Mouse (Mus musculus) liver, adult 2 months (tissue): ENCODE data around the gene Zfp128. TPM values are rescaled to one million over a fixed set of nuclear protein-coding genes. Genes with fewer than 3 reads are reported as not detected.
"Not testable (repeated sequence)": the region's sequence is repeated elsewhere in the genome, so short reads cannot be mapped to it uniquely, and the experiment has no call there.

Experiments used
- DNase-seq: peaks from one replicate; pipeline ENCODE4 v3.0.0-alpha.2; 2011; ENCODE audit warnings: low read depth, low spot score; ENCODE audit errors: extremely low read depth
- H3K27ac ChIP-seq: fragments of 200-500 bp; replicated peaks from 2 replicates; pipeline ENCODE4 v1.5.1; 2012; ENCODE audit warnings: low read depth, mild to moderate bottlenecking, control low read depth, inconsistent platforms, low read length; ENCODE audit not compliant: insufficient read depth
- H3K27me3 ChIP-seq: fragments of 200-500 bp; 2 replicates; pipeline ENCODE4 v1.6.1; 2012; ENCODE audit warnings: mild to moderate bottlenecking, moderate library complexity, low read length, inconsistent platforms; ENCODE audit not compliant: control insufficient read depth, insufficient read depth
- H3K36me3 ChIP-seq: fragments of 200-500 bp; 2 replicates; pipeline ENCODE4 v1.6.1; 2012; ENCODE audit warnings: low read length, inconsistent platforms; ENCODE audit not compliant: control insufficient read depth, insufficient read depth
- H3K4me1 ChIP-seq: fragments of 200-500 bp; 2 replicates; pipeline ENCODE4 v1.6.1; 2011; ENCODE audit warnings: low read length; ENCODE audit not compliant: control insufficient read depth, insufficient read depth
- H3K4me3 ChIP-seq: fragments of 200-500 bp; 2 replicates; pipeline ENCODE4 v1.5.1; 2011; ENCODE audit warnings: low read depth, mild to moderate bottlenecking, control low read depth, low read length, moderate library complexity; ENCODE audit not compliant: insufficient read depth
- H3K79me2 ChIP-seq: fragments of 200-500 bp; 2 replicates; pipeline ENCODE4 v1.6.1; 2012; ENCODE audit warnings: inconsistent platforms, mild to moderate bottlenecking, low read length, moderate library complexity; ENCODE audit not compliant: control insufficient read depth, insufficient read depth
- H3K9ac ChIP-seq: fragments of 200-500 bp; 2 replicates; pipeline ENCODE4 v1.6.1; 2012; ENCODE audit warnings: low read depth, mild to moderate bottlenecking, control low read depth, inconsistent platforms, low read length
- CTCF ChIP-seq: fragments of 200-500 bp; IDR thresholded peaks from 2 replicates; pipeline ENCODE4 v1.5.1; 2011; ENCODE audit warnings: low read depth, low read length, control low read depth
- POLR2A ChIP-seq: fragments of 200-500 bp; IDR thresholded peaks from 2 replicates; pipeline ENCODE4 v1.6.1; 2011; ENCODE audit warnings: low read length, control low read depth; ENCODE audit not compliant: insufficient read depth; ENCODE audit errors: extremely low read depth
- WGBS: fragments of 180-500 bp; shearing (Covaris S2); methylation state at CpG from one replicate; pipeline ENCODE4 v1.1.7; 2018; 5-methylcytosine and 5-hydroxymethylcytosine counted together
- polyA plus RNA-seq: library from polyadenylated mRNA; depleted of rRNA; stranded (reverse); fragments of >200 nt; gene quantifications from 2 replicates; pipeline ENCODE4 v1.2.3, GENCODE M21; 2012
- total RNA-seq: library from RNA; depleted of rRNA; stranded (reverse); fragments of >200 nt; gene quantifications from 2 replicates; pipeline ENCODE4 v1.2.3, GENCODE M21; 2014

Gene Zfp128
- total and polyA plus RNA-seq, 2 experiments, result 0.46 to 2.1 TPM

DNA sequence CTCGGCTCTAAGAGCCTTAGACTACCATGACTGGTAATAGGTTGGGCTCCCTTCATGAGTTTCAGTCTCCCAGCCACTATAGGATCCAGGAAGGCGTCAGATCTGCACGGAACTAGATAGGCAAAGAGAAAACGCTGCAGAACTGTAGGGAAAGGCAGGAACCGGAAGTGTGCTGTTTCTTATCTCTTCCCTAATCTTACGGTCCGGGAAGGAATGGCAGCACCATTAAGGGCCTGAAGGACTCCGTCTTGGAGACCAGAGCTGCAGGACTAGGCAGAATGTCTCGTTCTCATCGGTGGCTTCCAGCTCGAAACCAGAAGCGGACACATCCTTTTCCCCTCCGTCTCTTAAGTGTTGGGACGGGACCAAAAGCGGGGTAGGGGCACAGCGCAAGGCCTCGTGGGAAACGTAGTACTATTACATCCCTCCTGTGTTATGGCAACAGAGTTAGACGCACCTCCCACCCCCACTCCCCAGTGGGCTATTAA lies 29.2 kb downstream of the Zfp128 start:
- 13% methylated on average over 19 of the region's 19 CpGs for WGBS
- TF ChIP-seq CTCF (no peak), POLR2A (no peak)
- peak; percentile 78 for DNase-seq
- H3K27me3 ChIP-seq, result no peaks in the 10 kb centered on the region
- peak overlapping the region; percentile 70 for H3K27ac ChIP-seq
- peaks cover 3% of the 10 kb centered on the region for H3K4me1 ChIP-seq
- peak overlapping the region; percentile 68 for H3K9ac ChIP-seq
- no peaks in the 10 kb centered on the region for H3K79me2 ChIP-seq
- H3K36me3 ChIP-seq, result peaks cover 6% of the 10 kb centered on the region; the same call in 1 of the 2 replicates
- peak overlapping the region; percentile 57 for H3K4me3 ChIP-seq

DNA sequence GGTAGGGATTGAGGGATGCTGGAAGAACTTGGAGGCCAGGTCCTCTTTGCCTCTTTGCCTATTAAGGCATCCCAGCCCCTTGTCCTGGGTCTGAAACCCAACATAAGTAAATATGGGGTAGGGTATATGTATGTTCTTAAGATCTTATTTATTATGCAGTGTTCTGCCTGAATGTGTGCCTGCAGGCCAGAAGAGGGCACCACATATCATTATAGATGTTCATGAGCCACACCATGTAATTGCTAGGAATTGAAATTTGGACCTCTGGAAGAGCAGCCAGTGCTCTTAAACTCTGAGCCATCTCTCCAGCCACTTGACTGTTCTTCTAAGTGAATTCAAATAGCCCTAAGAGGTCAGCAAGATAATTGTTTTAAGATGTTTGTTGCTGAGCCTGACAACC lies 32.6 kb downstream of the Zfp128 start:
- no peak overlapping the region for H3K27ac ChIP-seq
- no peaks in the 10 kb centered on the region for H3K79me2 ChIP-seq
- H3K9ac ChIP-seq, result no peak overlapping the region
- TF ChIP-seq POLR2A (no peak), CTCF (peak; percentile 57)
- H3K4me1 ChIP-seq, result peaks cover 3% of the 10 kb centered on the region
- no peaks in the 10 kb centered on the region for H3K27me3 ChIP-seq
- peak; percentile 57 for DNase-seq
- no peak overlapping the region for H3K4me3 ChIP-seq
- no peaks in the 10 kb centered on the region for H3K36me3 ChIP-seq

DNA sequence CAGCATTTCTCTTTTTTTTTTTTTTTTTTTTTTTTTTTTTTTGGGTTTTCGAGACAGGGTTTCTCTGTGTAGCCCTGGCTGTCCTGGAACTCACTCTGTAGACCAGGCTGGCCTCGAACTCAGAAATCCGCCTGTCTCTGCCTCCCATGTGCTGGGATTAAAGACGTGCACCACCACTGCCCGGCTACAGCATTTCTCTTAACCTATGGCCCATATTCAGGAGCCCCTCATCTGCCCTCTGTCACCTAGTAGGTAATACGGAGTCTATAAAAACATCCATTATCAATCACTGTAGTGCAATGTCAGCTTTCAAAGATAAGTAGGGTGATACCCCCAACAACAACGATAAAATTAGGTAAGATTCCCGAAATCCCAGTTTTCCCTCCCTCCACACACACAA lies 39.5 kb downstream of the Zfp128 start:
- not testable (repeated sequence) for H3K27me3 ChIP-seq, H3K4me3 ChIP-seq, H3K79me2 ChIP-seq, H3K9ac ChIP-seq, DNase-seq
- H3K27ac ChIP-seq, result peak overlapping the region; percentile 75
- H3K36me3 ChIP-seq, result peaks cover 21% of the 10 kb centered on the region
- H3K4me1 ChIP-seq, result peaks cover 11% of the 10 kb centered on the region
- WGBS, result 62% methylated on average over 7 of the region's 8 CpGs

DNA sequence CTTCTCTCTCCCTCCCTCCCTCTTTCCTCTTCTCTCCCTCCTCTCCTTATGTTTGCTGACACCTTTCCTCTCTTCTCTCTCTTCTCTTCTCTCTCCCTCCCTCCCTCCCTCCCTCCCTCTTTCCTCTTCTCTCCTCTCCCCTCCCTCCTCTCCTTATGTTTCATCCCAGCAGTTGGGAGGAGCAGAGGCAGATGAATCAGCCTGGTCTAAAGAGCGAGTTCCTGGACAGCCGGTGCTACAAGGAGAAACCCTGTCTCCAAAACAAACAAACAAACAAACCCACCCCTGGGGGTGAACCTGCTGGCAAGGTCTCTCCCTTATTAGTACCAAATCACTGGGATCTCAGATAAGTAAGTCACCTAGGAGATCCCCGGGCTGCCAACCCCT lies 40.3 kb downstream of the Zfp128 start:
- H3K79me2 ChIP-seq, result peaks cover 5% of the 10 kb centered on the region; the same call in 1 of the 2 replicates
- peaks cover 29% of the 10 kb centered on the region for H3K36me3 ChIP-seq
- 2% methylated on average over 3 of the region's 3 CpGs for WGBS
- TF ChIP-seq CTCF (no peak), POLR2A (no peak)
- H3K9ac ChIP-seq, result peak overlapping the region; percentile 75
- peaks cover 11% of the 10 kb centered on the region for H3K4me1 ChIP-seq
- no peaks in the 10 kb centered on the region for H3K27me3 ChIP-seq
- H3K27ac ChIP-seq, result peak overlapping the region; percentile 86
- H3K4me3 ChIP-seq, result peak overlapping the region; percentile 70
- no peak for DNase-seq

DNA sequence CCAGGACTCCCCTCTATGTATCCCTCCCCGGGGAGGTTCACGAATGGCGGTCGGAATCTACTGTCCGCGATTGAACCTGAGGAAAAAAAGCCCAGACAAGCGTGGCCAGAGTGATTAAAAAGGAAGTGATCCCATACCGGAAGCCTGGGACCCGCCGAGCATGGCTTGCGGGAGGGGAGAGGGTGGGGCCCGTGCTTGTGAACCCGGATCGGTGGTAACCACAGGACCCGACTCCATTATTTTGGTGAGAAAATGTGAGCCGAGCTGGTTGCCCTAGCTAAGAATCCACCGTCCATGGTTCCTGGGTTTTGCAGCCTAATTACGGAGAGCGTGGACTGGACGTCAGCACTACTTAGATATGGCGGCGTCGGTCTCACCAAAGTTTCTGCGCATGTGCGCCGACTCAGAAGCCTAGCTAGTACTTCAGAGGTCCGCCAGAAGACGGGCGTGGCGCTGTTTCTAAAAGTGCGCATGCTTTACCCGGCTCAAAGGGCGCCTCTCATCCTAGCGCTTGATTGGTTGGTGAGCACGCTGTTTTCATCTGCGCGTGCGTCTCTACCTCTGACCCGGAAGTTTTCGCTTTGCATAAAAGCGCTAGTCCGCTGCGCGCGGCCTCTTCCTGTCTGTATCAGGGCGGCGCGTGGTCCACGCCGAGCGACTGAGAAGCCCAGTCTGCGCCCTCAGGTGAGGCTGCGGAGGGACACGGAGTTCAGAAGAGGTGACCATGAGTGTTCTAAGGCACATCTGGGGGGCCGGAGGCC lies 40.9 kb downstream of the Zfp128 start, which contains the start of gene Rps5:
Rps5 (plus strand) TSS at position 586 of the 761 bp plus-strand sequence.
- TF ChIP-seq POLR2A (peak; percentile 72), CTCF (peak; percentile 69)
- DNase-seq, result peak; percentile 96
- Histone ChIP-seq H3K79me2 (peaks cover 5% of the 10 kb centered on the region; the same call in 1 of the 2 replicates), H3K4me1 (peaks cover 11% of the 10 kb centered on the region), H3K4me3 (peak within 1 kb of the TSS; percentile 90), H3K9ac (peak within 1 kb of the TSS; percentile 85), H3K27me3 (no peaks in the 10 kb centered on the region), H3K27ac (peak within 1 kb of the TSS; percentile 86), H3K36me3 (peaks cover 31% of the 10 kb centered on the region)
- WGBS, result under 1% methylated on average over 55 of the region's 55 CpGs

DNA sequence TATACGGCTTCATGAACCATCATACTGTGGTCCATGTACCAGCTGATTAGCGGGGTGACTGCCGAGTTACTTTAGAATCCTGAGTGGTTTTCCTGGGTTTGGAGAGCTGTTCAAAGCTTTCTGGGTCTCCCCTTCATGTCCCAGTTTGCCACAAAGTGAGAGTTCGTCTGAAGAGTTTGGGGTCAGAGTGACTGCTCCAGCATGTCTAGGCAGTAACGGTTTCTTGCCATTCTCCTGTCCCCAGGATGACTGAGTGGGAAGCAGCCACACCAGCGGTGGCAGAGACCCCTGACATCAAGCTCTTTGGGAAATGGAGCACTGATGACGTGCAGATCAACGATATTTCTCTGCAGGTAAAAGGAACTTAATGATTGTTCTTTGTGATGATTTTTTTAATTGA lies 41.8 kb downstream of the Zfp128 start:
- H3K4me1 ChIP-seq, result peaks cover 12% of the 10 kb centered on the region
- peak overlapping the region; percentile 90 for H3K4me3 ChIP-seq
- H3K9ac ChIP-seq, result peak overlapping the region; percentile 85
- no peak for DNase-seq
- WGBS, result 5% methylated on average over 8 of the region's 8 CpGs
- H3K79me2 ChIP-seq, result peaks cover 5% of the 10 kb centered on the region; the same call in 1 of the 2 replicates
- peaks cover 31% of the 10 kb centered on the region for H3K36me3 ChIP-seq
- H3K27ac ChIP-seq, result no peak overlapping the region
- TF ChIP-seq CTCF (no peak), POLR2A (no peak)
- H3K27me3 ChIP-seq, result no peaks in the 10 kb centered on the region
